Mouse (Mus musculus) embryonic facial prominence, embryonic 10.5 days (tissue): Measurements from ENCODE around the gene Gm38431. TPM values are rescaled to one million over a fixed set of nuclear protein-coding genes. Genes with fewer than 3 reads are reported as not detected.
"Not testable (repeated sequence)": the region's sequence is repeated elsewhere in the genome, so short reads cannot be mapped to it uniquely, and the experiment has no call there.

Experiments used
- DNase-seq: peaks from one replicate; pipeline ENCODE4 v3.0.0-alpha.2; 2017; ENCODE audit warnings: low spot score
- H3K27ac ChIP-seq: fragments of 300-500 bp; sonication (generic); replicated peaks from 2 replicates; pipeline ENCODE4 v1.5.1; 2016; ENCODE audit warnings: mild to moderate bottlenecking
- H3K27me3 ChIP-seq: fragments of 300-500 bp; sonication (generic); replicated peaks from 2 replicates; pipeline ENCODE4 v1.6.1; 2016; ENCODE audit warnings: low read depth, mild to moderate bottlenecking; ENCODE audit not compliant: poor library complexity, severe bottlenecking
- H3K36me3 ChIP-seq: fragments of 300-500 bp; sonication (generic); replicated peaks from 2 replicates; pipeline ENCODE4 v1.6.1; 2016; ENCODE audit warnings: mild to moderate bottlenecking, moderate library complexity
- H3K4me1 ChIP-seq: fragments of 300-500 bp; sonication (generic); 2 replicates; pipeline ENCODE4 v1.6.1; 2016
- H3K4me3 ChIP-seq: fragments of 300-500 bp; sonication (generic); 2 replicates; pipeline ENCODE4 v1.5.1; 2016; ENCODE audit warnings: mild to moderate bottlenecking, moderate library complexity
- H3K9me3 ChIP-seq: fragments of 300-500 bp; sonication (generic); 2 replicates; pipeline ENCODE4 v1.6.1; 2016; ENCODE audit warnings: mild to moderate bottlenecking
- WGBS: fragments of 180-500 bp; shearing (Covaris S2); methylation state at CpG from one replicate; pipeline ENCODE4 v1.1.7; 2016; 5-methylcytosine and 5-hydroxymethylcytosine counted together
- polyA plus RNA-seq: library from polyadenylated mRNA; unstranded; fragments of >200 nt; fragmentation: Nextera tagmentation; extraction: Ambion mirVana; gene quantifications from 2 replicates; pipeline ENCODE4 v1.2.1, GENCODE M21; 2016

Gm38431 gene
- polyA plus RNA-seq, 1 experiment from 2014 or later, result 4.5 TPM

DNA sequence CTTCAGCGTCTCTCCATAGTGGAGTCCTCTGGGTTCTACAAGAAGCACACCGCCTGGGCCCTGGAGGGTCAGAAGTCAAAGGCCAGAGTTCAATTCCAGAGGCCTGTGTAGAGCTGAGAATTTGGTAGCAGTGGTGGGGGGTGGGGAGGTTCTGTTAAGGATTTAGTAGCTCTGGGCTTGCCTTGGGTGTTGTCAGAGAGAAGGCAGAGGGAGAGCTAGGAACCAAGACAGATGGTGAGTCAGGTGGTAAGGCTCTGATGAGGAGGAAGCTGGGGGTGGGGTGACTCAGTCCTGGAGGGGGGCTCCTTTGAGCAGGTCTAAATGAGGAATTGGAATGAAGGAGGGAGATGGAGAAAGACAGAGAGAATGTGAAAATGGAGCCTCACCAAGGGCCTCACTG is 28.9 kb downstream of the Gm38431 start:
- Histone ChIP-seq H3K9me3 (no peaks in the 10 kb centered on the region), H3K27ac (no peak overlapping the region), H3K27me3 (no peaks in the 10 kb centered on the region), H3K36me3 (peaks cover 54% of the 10 kb centered on the region), H3K4me3 (no peak overlapping the region), H3K4me1 (no peaks in the 10 kb centered on the region)
- WGBS, result 74% methylated on average over 2 of the region's 2 CpGs
- no peak for DNase-seq

DNA sequence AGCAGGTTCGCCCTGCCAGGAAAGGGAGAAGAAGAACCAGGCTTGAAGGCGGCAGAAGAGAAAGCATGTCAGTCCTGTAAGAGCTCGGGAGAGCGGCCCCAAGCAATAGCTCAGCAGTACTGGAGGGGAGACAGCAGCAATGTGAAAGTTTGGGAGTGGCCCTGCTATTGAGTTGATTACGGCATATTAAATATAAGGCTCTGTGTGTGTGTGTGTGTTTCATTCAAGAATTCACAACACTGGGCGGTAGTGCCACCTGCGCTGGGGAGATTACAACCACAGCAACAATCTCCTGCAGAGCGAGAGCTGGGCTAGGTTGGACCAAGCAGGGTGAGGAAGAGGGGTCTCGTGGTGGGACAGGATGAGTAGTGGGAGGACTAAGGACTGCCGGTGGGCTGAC is 40.2 kb downstream of the Gm38431 start:
- 0 out of 2 replicates have a peak, but pooled peaks cover 6% of the 10 kb centered on the region for H3K27me3 ChIP-seq

GRCm38 (mm10) chr9:21045235-21045634 is 46.6 kb downstream of the Gm38431 start:
- Histone ChIP-seq H3K4me3 (no peak overlapping the region), H3K27ac (no peak overlapping the region), H3K9me3 (no peaks in the 10 kb centered on the region), H3K27me3 (peaks cover 16% of the 10 kb centered on the region), H3K4me1 (0 out of 2 replicates have a peak, but pooled peaks cover 8% of the 10 kb centered on the region), H3K36me3 (no peaks in the 10 kb centered on the region)
- DNase-seq, result no peak
- WGBS, result 83% methylated on average over 3 of the region's 3 CpGs

More for the DNA sequence above, 40.2 kb downstream of the Gm38431 start:
- Histone ChIP-seq H3K36me3 (no peaks in the 10 kb centered on the region), H3K9me3 (no peaks in the 10 kb centered on the region), H3K4me3 (no peak overlapping the region), H3K4me1 (0 out of 2 replicates have a peak, but pooled peaks cover 3% of the 10 kb centered on the region), H3K27ac (no peak overlapping the region)
- DNase-seq, result no peak
- WGBS, result 68% methylated on average over 10 of the region's 10 CpGs

GRCm38 (mm10) chr9:21044785-21045184 is 47.0 kb downstream of the Gm38431 start:
- not testable (repeated sequence) for DNase-seq, H3K9me3 ChIP-seq, H3K4me3 ChIP-seq, H3K36me3 ChIP-seq, H3K4me1 ChIP-seq, H3K27ac ChIP-seq
- 70% methylated on average over 1 of the region's 1 CpGs for WGBS
- peaks cover 21% of the 10 kb centered on the region for H3K27me3 ChIP-seq

GRCm38 (mm10) chr9:21043563-21043962 is 48.2 kb downstream of the Gm38431 start:
- Histone ChIP-seq H3K9me3 (peaks cover 2% of the 10 kb centered on the region; the same call in 1 of the 2 replicates), H3K4me3 (no peak overlapping the region), H3K4me1 (peaks cover 9% of the 10 kb centered on the region; the same call in 1 of the 2 replicates), H3K27me3 (peaks cover 33% of the 10 kb centered on the region), H3K36me3 (no peaks in the 10 kb centered on the region), H3K27ac (no peak overlapping the region)
- DNase-seq, result no peak
- WGBS, result 82% methylated on average over 4 of the region's 4 CpGs

DNA sequence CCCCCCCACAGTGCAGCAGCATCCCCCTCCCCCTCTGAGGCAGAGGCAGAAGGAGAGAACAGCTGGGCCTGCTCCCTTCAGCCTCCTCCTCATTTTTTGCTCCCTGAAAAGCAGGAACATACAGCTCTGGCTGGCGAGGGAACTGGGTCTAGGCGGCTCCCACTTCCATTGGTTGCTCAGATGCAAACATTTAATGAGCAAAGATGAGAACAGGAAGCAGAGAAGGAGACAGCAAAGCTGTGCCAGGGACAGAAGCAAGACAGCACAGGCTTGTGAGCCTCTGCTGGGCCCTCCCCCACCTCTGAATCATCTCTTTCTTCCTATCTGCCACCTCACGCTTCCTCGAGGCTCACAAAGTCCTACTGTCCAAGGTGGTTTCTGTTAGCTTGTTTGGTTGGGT is 50.5 kb downstream of the Gm38431 start:
- 41% methylated on average over 4 of the region's 4 CpGs for WGBS
- peaks cover 30% of the 10 kb centered on the region for H3K4me1 ChIP-seq
- no peak overlapping the region for H3K27ac ChIP-seq
- no peaks in the 10 kb centered on the region for H3K36me3 ChIP-seq
- no peak for DNase-seq
- peaks cover 3% of the 10 kb centered on the region; the same call in 1 of the 2 replicates for H3K9me3 ChIP-seq
- H3K27me3 ChIP-seq, result peaks cover 55% of the 10 kb centered on the region
- no peak overlapping the region for H3K4me3 ChIP-seq

DNA sequence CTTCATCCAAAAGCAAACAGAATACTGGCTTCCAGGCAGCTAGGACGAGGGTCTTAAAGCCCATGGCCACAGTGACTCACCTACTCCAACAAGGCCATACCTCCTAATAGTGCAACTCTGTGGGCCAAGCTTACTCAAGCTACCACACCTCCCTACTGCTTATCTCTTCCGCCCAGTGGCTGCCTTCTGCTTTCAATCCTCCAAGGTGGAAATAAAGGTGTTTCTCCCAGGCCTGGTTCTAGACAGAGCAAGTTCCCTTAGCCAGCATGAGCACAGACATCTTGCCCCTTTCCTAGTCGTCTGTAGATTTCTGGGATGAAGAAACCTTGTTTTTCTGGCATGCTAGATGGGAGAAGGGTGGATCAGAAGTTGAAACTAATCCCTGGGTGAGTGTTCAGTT is 52.0 kb downstream of the Gm38431 start:
- no peak overlapping the region for H3K27ac ChIP-seq
- 78% methylated on average over 3 of the region's 3 CpGs for WGBS
- no peaks in the 10 kb centered on the region for H3K36me3 ChIP-seq
- peaks cover 71% of the 10 kb centered on the region for H3K27me3 ChIP-seq
- peaks cover 41% of the 10 kb centered on the region for H3K4me1 ChIP-seq
- peaks cover 3% of the 10 kb centered on the region; the same call in 1 of the 2 replicates for H3K9me3 ChIP-seq
- no peak overlapping the region for H3K4me3 ChIP-seq
- DNase-seq, result no peak

DNA sequence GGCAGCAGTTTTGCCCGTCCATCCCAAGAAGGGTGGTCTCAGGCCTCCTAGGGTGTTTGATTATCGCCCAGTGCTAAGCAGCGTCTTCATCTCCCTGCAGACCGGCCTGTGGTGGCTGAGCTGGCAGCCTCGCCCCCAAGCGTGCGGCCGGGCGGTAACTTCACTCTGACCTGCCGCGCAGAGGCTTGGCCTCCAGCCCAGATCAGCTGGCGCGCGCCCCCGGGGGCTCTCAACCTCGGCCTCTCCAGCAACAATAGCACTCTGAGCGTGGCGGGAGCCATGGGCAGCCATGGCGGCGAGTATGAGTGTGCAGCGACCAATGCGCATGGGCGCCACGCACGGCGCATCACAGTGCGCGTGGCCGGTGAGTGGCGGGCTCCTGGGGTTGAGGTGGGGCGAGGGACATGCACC is 54.3 kb downstream of the Gm38431 start:
- H3K4me3 ChIP-seq, result peak overlapping the region; percentile 48
- H3K27me3 ChIP-seq, result peaks cover 94% of the 10 kb centered on the region
- peak; percentile 63 for DNase-seq
- H3K9me3 ChIP-seq, result peaks cover 3% of the 10 kb centered on the region; the same call in 1 of the 2 replicates
- peak overlapping the region; percentile 3; the same call in 1 of the 2 replicates for H3K27ac ChIP-seq
- H3K4me1 ChIP-seq, result peaks cover 59% of the 10 kb centered on the region
- H3K36me3 ChIP-seq, result no peaks in the 10 kb centered on the region
- WGBS, result 1% methylated on average over 31 of the region's 31 CpGs

DNA sequence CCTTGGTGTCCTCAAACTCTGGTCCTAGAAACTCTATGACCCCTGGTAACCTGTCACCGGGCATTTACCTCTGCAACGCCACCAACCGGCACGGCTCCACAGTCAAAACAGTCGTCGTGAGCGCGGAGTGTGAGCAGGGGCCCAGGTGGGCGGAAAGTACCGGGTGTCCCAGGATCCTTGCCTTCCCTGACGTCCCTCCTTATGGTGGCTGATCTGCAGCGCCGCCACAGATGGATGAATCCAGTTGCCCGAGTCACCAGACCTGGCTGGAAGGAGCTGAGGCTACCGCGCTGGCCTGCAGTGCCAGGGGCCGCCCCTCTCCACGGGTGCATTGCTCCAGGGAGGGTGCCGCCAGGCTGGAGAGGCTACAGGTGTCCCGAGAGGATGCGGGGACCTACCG is 55.1 kb downstream of the Gm38431 start:
- Histone ChIP-seq H3K36me3 (no peaks in the 10 kb centered on the region), H3K4me1 (peaks cover 67% of the 10 kb centered on the region), H3K27me3 (peaks cover 100% of the 10 kb centered on the region), H3K27ac (no peak overlapping the region), H3K4me3 (peak overlapping the region; percentile 48), H3K9me3 (peaks cover 3% of the 10 kb centered on the region; the same call in 1 of the 2 replicates)
- under 1% methylated on average over 22 of the region's 22 CpGs for WGBS
- peak; percentile 39 for DNase-seq

- Histone ChIP-seq H3K27ac (no peak overlapping the region), H3K9me3 (peaks cover 3% of the 10 kb centered on the region; the same call in 1 of the 2 replicates), H3K27me3 (peaks cover 100% of the 10 kb centered on the region), H3K4me3 (0 out of 2 replicates have a peak overlapping the region, but pooled peaks have one; percentile 2), H3K36me3 (no peaks in the 10 kb centered on the region), H3K4me1 (peaks cover 68% of the 10 kb centered on the region)
- 5% methylated on average over 20 of the region's 20 CpGs for whole genome bisulfite sequencing
- DNase-seq, result peak; percentile 38
Measured at GRCm38 (mm10) chr9:21036161-21036560, 55.6 kb downstream of the Gm38431 start.

- Histone ChIP-seq H3K27ac (no peak overlapping the region), H3K27me3 (peaks cover 100% of the 10 kb centered on the region), H3K4me1 (peaks cover 70% of the 10 kb centered on the region), H3K4me3 (0 out of 2 replicates have a peak overlapping the region, but pooled peaks have one; percentile 2), H3K36me3 (no peaks in the 10 kb centered on the region), H3K9me3 (peaks cover 3% of the 10 kb centered on the region; the same call in 1 of the 2 replicates)
- no peak for DNase-seq
- WGBS, result 13% methylated on average over 9 of the region's 9 CpGs
Measured at GRCm38 (mm10) chr9:21035586-21035985, 56.2 kb downstream of the Gm38431 start.

DNA sequence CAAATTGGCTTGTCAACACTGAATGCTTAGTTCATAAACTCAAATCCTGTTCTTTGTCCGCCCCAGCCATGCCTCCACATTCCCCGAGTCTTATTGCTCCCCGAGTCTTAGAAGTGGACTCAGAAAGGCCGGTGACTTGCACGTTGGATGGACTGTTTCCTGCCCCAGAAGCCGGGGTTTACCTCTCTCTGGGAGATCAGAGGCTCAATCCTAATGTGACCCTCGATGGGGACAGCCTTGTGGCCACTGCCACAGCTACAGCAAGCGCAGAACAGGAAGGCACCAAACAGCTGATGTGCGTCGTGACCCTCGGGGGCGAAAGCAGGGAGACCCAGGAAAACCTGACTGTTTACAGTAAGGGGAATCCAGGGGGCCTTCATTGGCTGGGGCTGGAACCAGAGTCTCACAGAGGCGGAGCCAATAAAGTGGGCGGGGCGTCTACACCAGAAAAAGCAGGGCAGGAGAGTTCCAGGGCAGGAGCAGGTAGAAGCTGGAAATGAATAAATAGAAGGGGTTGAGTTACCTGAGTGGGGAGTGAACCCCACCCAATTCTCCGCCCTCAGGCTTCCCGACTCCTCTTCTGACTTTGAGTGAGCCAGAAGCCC is 57.2 kb downstream of the Gm38431 start:
- peaks cover 3% of the 10 kb centered on the region; the same call in 1 of the 2 replicates for H3K9me3 ChIP-seq
- H3K27ac ChIP-seq, result no peak overlapping the region
- 1% methylated on average over 17 of the region's 17 CpGs for WGBS
- peaks cover 80% of the 10 kb centered on the region for H3K4me1 ChIP-seq
- peaks cover 100% of the 10 kb centered on the region for H3K27me3 ChIP-seq
- peak; percentile 62 for DNase-seq
- peak overlapping the region; percentile 8; the same call in 1 of the 2 replicates for H3K4me3 ChIP-seq
- no peaks in the 10 kb centered on the region for H3K36me3 ChIP-seq

DNA sequence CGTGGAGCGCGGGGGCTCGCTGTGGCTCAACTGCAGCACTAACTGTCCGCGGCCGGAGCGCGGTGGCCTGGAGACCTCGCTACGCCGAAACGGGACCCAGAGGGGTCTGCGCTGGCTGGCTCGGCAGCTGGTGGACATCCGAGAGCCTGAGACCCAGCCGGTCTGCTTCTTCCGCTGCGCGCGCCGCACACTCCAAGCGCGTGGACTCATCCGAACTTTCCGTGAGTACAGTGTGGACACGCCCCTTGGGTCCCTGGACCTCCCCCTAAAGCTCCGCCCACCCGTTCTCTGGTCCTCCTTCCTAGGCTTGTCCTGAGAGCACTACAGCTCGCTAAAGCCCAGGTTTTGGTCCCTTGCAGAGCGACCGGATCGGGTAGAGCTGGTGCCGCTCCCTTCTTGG is 58.7 kb downstream of the Gm38431 start:
- peaks cover 100% of the 10 kb centered on the region for H3K27me3 ChIP-seq
- H3K4me3 ChIP-seq, result peak overlapping the region; percentile 57
- H3K27ac ChIP-seq, result no peak overlapping the region
- no peaks in the 10 kb centered on the region for H3K36me3 ChIP-seq
- WGBS, result under 1% methylated on average over 34 of the region's 34 CpGs
- H3K4me1 ChIP-seq, result peaks cover 85% of the 10 kb centered on the region
- no peaks in the 10 kb centered on the region for H3K9me3 ChIP-seq
- DNase-seq, result peak; percentile 83
